Mouse (Mus musculus): ENCODE data around the gene Dcaf8. TPM values are rescaled to one million over a fixed set of nuclear protein-coding genes. Genes with fewer than 3 reads are reported as not detected.

Dcaf8 gene
- 74.8 and 76.1 TPM in 2 replicates for polyA plus RNA-seq (2015; fragmentation: Nextera tagmentation; extraction: Ambion mirVana)

DNA sequence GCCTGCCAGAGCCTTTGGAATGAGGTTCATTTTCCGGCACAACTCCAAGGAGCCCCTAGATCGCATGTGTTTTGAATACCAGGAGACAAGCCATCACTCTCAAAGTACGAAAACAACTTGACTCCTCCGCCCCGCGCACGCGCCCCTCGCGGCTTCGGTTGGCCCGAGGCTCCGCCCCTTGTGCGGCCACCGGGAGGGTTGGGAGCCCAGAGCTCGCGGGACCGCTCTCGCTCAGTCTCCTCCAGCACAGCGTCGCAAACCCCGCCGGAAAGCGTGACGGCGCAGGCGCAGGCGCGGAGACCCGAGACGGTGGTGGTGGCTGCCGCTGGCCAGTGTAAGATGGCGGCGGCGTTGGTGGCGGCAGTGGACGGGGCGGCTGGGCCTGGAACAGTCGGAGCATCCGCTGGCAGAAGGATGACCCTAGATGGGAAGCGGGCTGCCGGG lies at the start of gene Dcaf8:
Gene Dcaf8, plus strand, starts transcription at position 250 of the 444 bp plus-strand sequence.

DNA sequence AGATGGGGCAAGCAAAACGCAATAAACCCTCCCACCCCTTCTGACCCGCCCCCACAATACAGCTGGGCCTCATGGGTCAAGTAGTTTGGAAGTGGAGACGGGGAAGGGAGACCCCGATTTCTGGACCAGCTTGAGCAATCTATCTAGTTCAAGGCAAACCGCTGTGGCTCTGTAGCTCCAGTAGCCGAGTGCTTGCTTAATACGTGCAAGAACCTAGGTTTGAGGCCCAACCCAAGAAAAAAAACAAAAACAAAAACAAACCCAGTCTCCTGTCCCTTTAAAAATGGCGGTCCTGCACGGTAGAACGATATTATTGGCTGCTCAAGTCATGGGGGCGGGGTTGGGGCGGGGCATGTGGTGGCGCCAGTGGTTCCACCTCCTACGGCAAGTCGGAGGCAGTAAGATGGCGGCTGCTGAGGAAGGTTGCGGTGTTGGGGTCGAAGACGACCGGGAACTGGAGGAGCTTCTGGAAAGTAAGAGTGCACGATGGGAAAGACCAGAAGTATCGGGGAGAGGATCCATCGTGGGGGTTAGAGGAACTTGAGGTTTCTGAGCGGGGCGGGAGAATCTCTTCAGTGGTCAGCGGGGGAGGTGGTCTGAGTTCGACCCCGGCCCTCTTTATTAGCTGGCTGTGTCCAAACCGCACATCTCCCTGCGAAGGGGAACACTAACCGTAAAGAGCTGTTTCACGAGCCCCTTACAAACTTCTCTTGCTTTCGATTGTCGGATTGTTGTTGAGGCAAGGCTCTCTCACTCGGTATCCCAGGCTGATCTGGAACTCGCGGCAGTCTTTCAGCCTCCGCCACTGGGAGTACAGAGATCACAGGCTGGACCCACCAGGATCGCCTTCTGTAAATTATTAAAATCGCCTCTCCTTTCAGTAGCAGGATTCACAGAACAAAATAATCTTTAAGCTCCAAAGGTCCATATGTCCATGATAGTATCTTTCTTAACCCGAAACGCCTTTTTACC lies 21.2 kb upstream of the Dcaf8 start, which contains the start of gene Pex19:
Gene Pex19, plus strand, starts transcription at position 380 of the 972 bp plus-strand sequence.

DNA sequence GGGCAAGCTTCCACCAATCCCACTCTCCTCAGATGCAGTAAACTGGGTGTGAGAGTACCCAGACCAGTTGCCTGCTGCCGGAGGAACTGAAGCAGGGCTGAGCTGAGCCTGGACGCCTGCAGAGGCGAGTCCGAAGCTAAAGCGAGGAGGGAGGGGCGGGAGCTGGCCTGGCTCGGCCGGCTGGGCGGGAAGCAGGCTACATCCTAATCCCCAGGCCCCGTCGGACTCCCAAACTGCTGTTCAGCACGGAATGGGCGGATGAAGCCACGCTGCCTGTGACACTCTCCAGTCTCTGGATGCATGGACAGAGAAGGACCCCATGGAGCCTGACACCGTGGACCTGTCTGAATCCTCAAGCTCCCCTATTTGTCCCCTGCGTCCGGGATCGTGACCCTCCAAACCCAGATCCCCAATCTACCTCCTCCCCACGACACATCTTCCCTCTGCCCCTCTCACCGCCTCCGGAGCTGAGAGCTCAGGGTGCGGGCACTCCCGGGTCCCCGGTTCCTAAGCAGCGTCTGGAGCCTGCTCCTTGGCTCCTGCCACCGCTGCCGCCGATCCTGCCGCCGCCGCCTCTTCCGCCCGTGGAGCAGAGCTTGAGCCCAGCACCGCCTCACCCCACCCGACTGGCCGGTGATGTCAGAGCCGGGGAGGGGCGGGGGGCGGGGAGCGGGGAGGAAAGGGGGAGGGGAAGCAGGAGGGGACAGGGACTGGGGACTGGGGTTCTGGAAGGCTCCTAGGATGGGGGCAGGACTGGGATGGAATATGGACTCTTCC lies 58.4 kb downstream of the Dcaf8 start, which contains the start of gene Pea15a:
Gene Pea15a, minus strand, starts transcription at position 664 of the 777 bp plus-strand sequence.

DNA sequence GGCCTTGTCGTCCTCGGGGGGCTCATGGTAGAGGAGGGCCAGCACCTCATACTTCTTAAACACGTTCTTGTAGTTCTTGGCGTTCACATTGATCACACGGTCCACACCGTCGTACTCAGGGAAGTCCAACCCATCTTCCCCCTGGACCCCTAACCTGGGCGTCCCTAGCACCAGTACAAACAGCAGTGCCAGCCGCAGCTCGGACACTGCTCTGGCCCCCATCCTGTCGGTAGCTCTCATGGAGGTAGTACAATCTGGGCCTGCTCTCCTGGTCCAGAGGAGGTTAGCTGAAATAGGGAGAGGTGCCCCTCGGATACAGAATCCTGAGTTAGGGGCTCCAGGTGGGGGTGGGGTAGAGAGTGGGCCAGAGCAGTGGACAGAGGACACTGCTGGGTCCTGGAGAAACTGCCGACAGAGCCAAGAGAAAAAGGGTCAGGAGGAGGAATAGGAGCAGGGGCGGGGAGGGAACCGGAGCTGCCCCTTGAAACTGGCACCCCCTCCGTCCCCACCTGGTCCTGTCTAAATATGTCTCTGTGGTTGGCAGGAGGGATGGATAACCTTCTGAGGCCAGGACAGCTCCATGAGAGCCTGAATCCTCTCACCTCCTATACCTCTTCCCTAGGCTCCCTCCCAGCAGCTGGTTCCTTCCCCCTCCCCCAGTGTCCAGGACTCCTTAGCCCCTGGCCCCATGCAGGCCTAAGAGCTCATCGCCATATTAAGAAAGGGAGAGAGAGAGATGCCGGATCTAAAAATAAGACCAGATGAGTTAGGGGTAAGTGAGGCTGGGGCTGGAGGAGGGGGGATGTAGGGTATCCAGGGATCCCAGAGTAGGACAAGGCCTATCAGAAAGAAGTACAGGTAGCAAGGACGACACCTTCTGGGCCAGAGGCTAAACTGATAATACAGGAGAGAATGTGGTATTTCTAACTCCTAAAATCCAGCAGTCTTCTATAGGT lies 71.8 kb downstream of the Dcaf8 start, which contains the start of gene Casq1:
Gene Casq1, minus strand, starts transcription at position 418 of the 956 bp plus-strand sequence.

Other genes with a start within 250 kb of the Dcaf8 start
- 0.17 and 0.49 TPM in 2 replicates for gene Slamf6, start 230.6 kb upstream of the Dcaf8 start, polyA plus RNA-seq (2015; fragmentation: Nextera tagmentation; extraction: Ambion mirVana)
- 33.8 and 37.6 TPM in 2 replicates for gene Vangl2, start 119.6 kb upstream of the Dcaf8 start, polyA plus RNA-seq (2015; fragmentation: Nextera tagmentation; extraction: Ambion mirVana)
- gene Nhlh1, start 90.5 kb upstream of the Dcaf8 start, polyA plus RNA-seq (2015; fragmentation: Nextera tagmentation; extraction: Ambion mirVana), result 1.2 and 1.8 TPM in 2 replicates
- gene Copa, start 65.6 kb upstream of the Dcaf8 start, polyA plus RNA-seq (2015; fragmentation: Nextera tagmentation; extraction: Ambion mirVana), result 110 and 122 TPM in 2 replicates
- gene Ncstn, start 65.3 kb upstream of the Dcaf8 start, polyA plus RNA-seq (2015; fragmentation: Nextera tagmentation; extraction: Ambion mirVana), result 86.3 and 89.9 TPM in 2 replicates
- gene Pex19, start 21.3 kb upstream of the Dcaf8 start, polyA plus RNA-seq (2015; fragmentation: Nextera tagmentation; extraction: Ambion mirVana), result 135 and 145 TPM in 2 replicates
- 422 and 475 TPM in 2 replicates for gene Pea15a, start 58.7 kb downstream of the Dcaf8 start, polyA plus RNA-seq (2015; fragmentation: Nextera tagmentation; extraction: Ambion mirVana)
- 1.4 and 1.8 TPM in 2 replicates for gene Casq1, start 71.8 kb downstream of the Dcaf8 start, polyA plus RNA-seq (2015; fragmentation: Nextera tagmentation; extraction: Ambion mirVana)
- gene Atp1a4, start 110.3 kb downstream of the Dcaf8 start, polyA plus RNA-seq (2015; fragmentation: Nextera tagmentation; extraction: Ambion mirVana), result 0.04 TPM in 1 of 2 replicates, not detected in the other
- gene Igsf8, start 113.6 kb downstream of the Dcaf8 start, polyA plus RNA-seq (2015; fragmentation: Nextera tagmentation; extraction: Ambion mirVana), result 101 and 117 TPM in 2 replicates
- 146 and 149 TPM in 2 replicates for gene Atp1a2, start 150.0 kb downstream of the Dcaf8 start, polyA plus RNA-seq (2015; fragmentation: Nextera tagmentation; extraction: Ambion mirVana)
- 4.0 and 5.0 TPM in 2 replicates for gene Kcnj9, start 181.2 kb downstream of the Dcaf8 start, polyA plus RNA-seq (2015; fragmentation: Nextera tagmentation; extraction: Ambion mirVana)
- 7.6 and 8.6 TPM in 2 replicates for gene Kcnj10, start 193.1 kb downstream of the Dcaf8 start, polyA plus RNA-seq (2015; fragmentation: Nextera tagmentation; extraction: Ambion mirVana)
- 3.2 and 3.4 TPM in 2 replicates for gene Pigm, start 228.5 kb downstream of the Dcaf8 start, polyA plus RNA-seq (2015; fragmentation: Nextera tagmentation; extraction: Ambion mirVana)